Mouse (Mus musculus) liver, adult 2 months (tissue): ENCODE measurements at regions not wholly inside any gene's neighbourhood (a gene's known extent, or its start where the extent isn't known, plus 50 kb on each side); places are given as distances from the start of the nearest gene placed in this dataset.

Source experiments
- DNase-seq: peaks from one replicate; pipeline ENCODE4 v3.0.0-alpha.2; 2011; ENCODE audit warnings: low read depth, low spot score; ENCODE audit errors: extremely low read depth
- H3K27ac ChIP-seq: fragments of 200-500 bp; replicated peaks from 2 replicates; pipeline ENCODE4 v1.5.1; 2012; ENCODE audit warnings: low read depth, mild to moderate bottlenecking, control low read depth, inconsistent platforms, low read length; ENCODE audit not compliant: insufficient read depth
- H3K27me3 ChIP-seq: fragments of 200-500 bp; 2 replicates; pipeline ENCODE4 v1.6.1; 2012; ENCODE audit warnings: mild to moderate bottlenecking, moderate library complexity, low read length, inconsistent platforms; ENCODE audit not compliant: control insufficient read depth, insufficient read depth
- H3K36me3 ChIP-seq: fragments of 200-500 bp; 2 replicates; pipeline ENCODE4 v1.6.1; 2012; ENCODE audit warnings: low read length, inconsistent platforms; ENCODE audit not compliant: control insufficient read depth, insufficient read depth
- H3K4me1 ChIP-seq: fragments of 200-500 bp; 2 replicates; pipeline ENCODE4 v1.6.1; 2011; ENCODE audit warnings: low read length; ENCODE audit not compliant: control insufficient read depth, insufficient read depth
- H3K4me3 ChIP-seq: fragments of 200-500 bp; 2 replicates; pipeline ENCODE4 v1.5.1; 2011; ENCODE audit warnings: low read depth, mild to moderate bottlenecking, control low read depth, low read length, moderate library complexity; ENCODE audit not compliant: insufficient read depth
- H3K79me2 ChIP-seq: fragments of 200-500 bp; 2 replicates; pipeline ENCODE4 v1.6.1; 2012; ENCODE audit warnings: inconsistent platforms, mild to moderate bottlenecking, low read length, moderate library complexity; ENCODE audit not compliant: control insufficient read depth, insufficient read depth
- H3K9ac ChIP-seq: fragments of 200-500 bp; 2 replicates; pipeline ENCODE4 v1.6.1; 2012; ENCODE audit warnings: low read depth, mild to moderate bottlenecking, control low read depth, inconsistent platforms, low read length
- CTCF ChIP-seq: fragments of 200-500 bp; IDR thresholded peaks from 2 replicates; pipeline ENCODE4 v1.5.1; 2011; ENCODE audit warnings: low read depth, low read length, control low read depth
- POLR2A ChIP-seq: fragments of 200-500 bp; IDR thresholded peaks from 2 replicates; pipeline ENCODE4 v1.6.1; 2011; ENCODE audit warnings: low read length, control low read depth; ENCODE audit not compliant: insufficient read depth; ENCODE audit errors: extremely low read depth
- WGBS: fragments of 180-500 bp; shearing (Covaris S2); methylation state at CpG from one replicate; pipeline ENCODE4 v1.1.7; 2018; 5-methylcytosine and 5-hydroxymethylcytosine counted together

GRCm38 (mm10) chr8:26868849-26869110 is 108.3 kb upstream of the Zfp703 start:
- H3K36me3 ChIP-seq: no peaks in the 10 kb centered on the region
- H3K9ac ChIP-seq: no peak overlapping the region
- DNase-seq: no peak
- H3K27ac ChIP-seq: no peak overlapping the region
- WGBS: 90% methylated on average over 2 of the region's 2 CpGs
- H3K4me1 ChIP-seq: no peaks in the 10 kb centered on the region
- TF ChIP-seq CTCF (no peak), POLR2A (no peak)
- H3K27me3 ChIP-seq: no peaks in the 10 kb centered on the region
- H3K79me2 ChIP-seq: no peaks in the 10 kb centered on the region
- no peak overlapping the region for H3K4me3 ChIP-seq

GRCm38 (mm10) chr8:26871838-26872237 is 105.3 kb upstream of the Zfp703 start:
- Histone ChIP-seq H3K4me1 (no peaks in the 10 kb centered on the region), H3K9ac (no peak overlapping the region), H3K27ac (no peak overlapping the region), H3K27me3 (no peaks in the 10 kb centered on the region), H3K36me3 (no peaks in the 10 kb centered on the region), H3K79me2 (no peaks in the 10 kb centered on the region), H3K4me3 (no peak overlapping the region)
- WGBS: 96% methylated on average over 7 of the region's 7 CpGs
- DNase-seq: no peak
- TF ChIP-seq POLR2A (no peak), CTCF (no peak)

GRCm38 (mm10) chr8:26872382-26872781 is 104.7 kb upstream of the Zfp703 start:
- Histone ChIP-seq H3K4me3 (no peak overlapping the region), H3K27me3 (no peaks in the 10 kb centered on the region), H3K4me1 (no peaks in the 10 kb centered on the region), H3K79me2 (no peaks in the 10 kb centered on the region), H3K9ac (no peak overlapping the region), H3K27ac (no peak overlapping the region), H3K36me3 (no peaks in the 10 kb centered on the region)
- 80% methylated on average over 3 of the region's 3 CpGs for WGBS
- DNase-seq: no peak
- no peak for TF ChIP-seq POLR2A
- no peak for TF ChIP-seq CTCF

GRCm38 (mm10) chr8:26872815-26873214 is 104.3 kb upstream of the Zfp703 start:
- Histone ChIP-seq H3K4me1 (no peaks in the 10 kb centered on the region), H3K27ac (no peak overlapping the region), H3K79me2 (no peaks in the 10 kb centered on the region), H3K4me3 (no peak overlapping the region), H3K36me3 (no peaks in the 10 kb centered on the region), H3K27me3 (no peaks in the 10 kb centered on the region), H3K9ac (no peak overlapping the region)
- no peak for DNase-seq
- no peak for TF ChIP-seq POLR2A
- no peak for TF ChIP-seq CTCF
- 68% methylated on average over 8 of the region's 8 CpGs for WGBS

- no peaks in the 10 kb centered on the region for H3K36me3 ChIP-seq
- TF ChIP-seq POLR2A: no peak
- no peak for TF ChIP-seq CTCF
- H3K79me2 ChIP-seq: no peaks in the 10 kb centered on the region
- H3K9ac ChIP-seq: no peak overlapping the region
- no peak for DNase-seq
- H3K4me3 ChIP-seq: no peak overlapping the region
- H3K27ac ChIP-seq: no peak overlapping the region
- WGBS: 87% methylated on average over 7 of the region's 7 CpGs
- peaks cover 3% of the 10 kb centered on the region for H3K4me1 ChIP-seq
- H3K27me3 ChIP-seq: no peaks in the 10 kb centered on the region
Measured at GRCm38 (mm10) chr8:26880177-26880576, 96.9 kb upstream of the Zfp703 start.

GRCm38 (mm10) chr8:26881268-26882120 is 95.6 kb upstream of the Zfp703 start:
- Histone ChIP-seq H3K36me3 (no peaks in the 10 kb centered on the region), H3K27ac (no peak overlapping the region), H3K27me3 (no peaks in the 10 kb centered on the region), H3K4me1 (peaks cover 3% of the 10 kb centered on the region), H3K9ac (no peak overlapping the region), H3K79me2 (no peaks in the 10 kb centered on the region), H3K4me3 (no peak overlapping the region)
- TF ChIP-seq CTCF (no peak), POLR2A (no peak)
- 97% methylated on average over 7 of the region's 7 CpGs for WGBS
- DNase-seq: no peak
